In genomic region chr4:111378071-111378470, GRCm38 (mm10) we compare ENCODE assay signal across 20 mouse cellular contexts.
"Had no signal": no experiment of that assay in that cellular context is flagged by ENCODE, and none has a peak within 500 bp of the region (broad histone marks: within the 10 kb centered on the region; RNA-seq: fewer than 3 reads in every experiment).

No protein-coding gene starts in this region.

- H3K36me3 ChIP-seq: limb, embryonic 10.5 days; limb, embryonic 13.5 days; liver, embryonic 12.5 days; liver, embryonic 15.5 days; lung, embryonic 15.5 days had no signal

- ATAC-seq: hindbrain, postnatal 0 days; inflammation-experienced regulatory T-cells, adult 6 months; intestine, embryonic 16.5 days; liver, embryonic 12.5 days had no signal

- DNase-seq: liver; lung, adult 18-20 months; lung, postnatal 14 days; lung, postnatal 4 days; midbrain, embryonic 14.5 days; right cerebral cortex, postnatal 14 days; right cerebral cortex, postnatal 4 days; thymus, adult 2 months; thymus, postnatal 14 days; thymus, postnatal 4 days had no signal

- H3K4me3 ChIP-seq: limb, embryonic 10.5 days; limb, embryonic 13.5 days; liver, embryonic 12.5 days; liver, embryonic 15.5 days; lung, embryonic 15.5 days had no signal

- H3K9me3 ChIP-seq: limb, embryonic 10.5 days; limb, embryonic 13.5 days; liver, embryonic 12.5 days; liver, embryonic 15.5 days; lung, embryonic 15.5 days had no signal

- H3K27me3 ChIP-seq: limb, embryonic 13.5 days; liver, embryonic 12.5 days; liver, embryonic 15.5 days; lung, embryonic 15.5 days had no signal

- H3K4me2 ChIP-seq: limb, embryonic 13.5 days; liver, embryonic 12.5 days; liver, embryonic 15.5 days; lung, embryonic 15.5 days; midbrain, embryonic 11.5 days had no signal

- H3K9ac ChIP-seq: limb, embryonic 13.5 days; liver, embryonic 12.5 days; liver, embryonic 15.5 days; lung, embryonic 15.5 days had no signal

- H3K4me1 ChIP-seq: limb, embryonic 10.5 days; limb, embryonic 13.5 days; liver, embryonic 12.5 days; liver, embryonic 15.5 days; lung, embryonic 15.5 days had no signal

- H3K27ac ChIP-seq: hindbrain, postnatal 0 days; limb, embryonic 10.5 days; limb, embryonic 13.5 days; liver, embryonic 12.5 days; liver, embryonic 15.5 days; lung, embryonic 15.5 days; stomach, postnatal 0 days had no signal
